Mouse (Mus musculus) fat pad, adult 2 months (tissue): ENCODE results near the gene Cd27.

Experiments
- DNase-seq: peaks from one replicate; pipeline ENCODE4 v3.0.0-alpha.2; 2011; ENCODE audit warnings: low read depth, low spot score; ENCODE audit errors: extremely low read depth

The Cd27 gene

GRCm38 (mm10) chr6:125252285-125252684 lies 15.5 kb upstream of the Cd27 start:
- DNase-seq = no peak

- DNase-seq = no peak
Observed at GRCm38 (mm10) chr6:125244551-125244950, 7.7 kb upstream of the Cd27 start.

- no peak for DNase-seq
Observed at GRCm38 (mm10) chr6:125241566-125241965, 4.8 kb upstream of the Cd27 start.

- no peak for DNase-seq
Observed at GRCm38 (mm10) chr6:125240617-125241016, 3.8 kb upstream of the Cd27 start.

- DNase-seq = no peak
Observed at GRCm38 (mm10) chr6:125239547-125239946, 2.7 kb upstream of the Cd27 start.

GRCm38 (mm10) chr6:125238396-125238795 lies 1.6 kb upstream of the Cd27 start:
- no peak for DNase-seq

- no peak for DNase-seq
Observed at GRCm38 (mm10) chr6:125237421-125237820, 611 bp upstream of the Cd27 start.

GRCm38 (mm10) chr6:125236341-125236740 lies 469 bp downstream of the Cd27 start:
- DNase-seq = no peak

- DNase-seq = no peak
Observed at GRCm38 (mm10) chr6:125234520-125234828, 2.3 kb downstream of the Cd27 start.

GRCm38 (mm10) chr6:125233816-125234519 lies 2.8 kb downstream of the Cd27 start:
- no peak for DNase-seq

GRCm38 (mm10) chr6:125232516-125232915 lies 4.3 kb downstream of the Cd27 start:
- DNase-seq = no peak

GRCm38 (mm10) chr6:125232045-125232437 lies 4.8 kb downstream of the Cd27 start:
- no peak for DNase-seq

- no peak for DNase-seq
Observed at GRCm38 (mm10) chr6:125231117-125232044, 5.4 kb downstream of the Cd27 start, which contains the start of gene Tapbpl. Gene Tapbpl, minus strand, starts transcription at chr6:125231860.

GRCm38 (mm10) chr6:125230571-125230970 lies 6.2 kb downstream of the Cd27 start:
- no peak for DNase-seq

- no peak for DNase-seq
Observed at GRCm38 (mm10) chr6:125225518-125226115, 11.2 kb downstream of the Cd27 start.

GRCm38 (mm10) chr6:125222577-125222976 lies 14.2 kb downstream of the Cd27 start:
- no peak for DNase-seq

GRCm38 (mm10) chr6:125222146-125222545 lies 14.7 kb downstream of the Cd27 start:
- no peak for DNase-seq

GRCm38 (mm10) chr6:125221115-125221745 lies 15.6 kb downstream of the Cd27 start:
- no peak for DNase-seq

GRCm38 (mm10) chr6:125218963-125219362 lies 17.8 kb downstream of the Cd27 start:
- DNase-seq = no peak

GRCm38 (mm10) chr6:125217899-125218298 lies 18.9 kb downstream of the Cd27 start:
- no peak for DNase-seq

GRCm38 (mm10) chr6:125216898-125217297 lies 19.9 kb downstream of the Cd27 start:
- DNase-seq = no peak
